Mouse (Mus musculus): ENCODE measurements around the gene Pde7b.

The Pde7b gene

GRCm38 (mm10) chr10:20361542-20362449, 363.1 kb downstream of the Pde7b start:
- peak; percentile 59 for DNase-seq (ENCODE audit: low spot score)

- DNase-seq (ENCODE audit: low spot score), result no peak
These were observed 376.0 kb downstream of the Pde7b start for GRCm38 (mm10) chr10:20348894-20349293.

All from embryo, embryonic 10 days (tissue).